Mouse (Mus musculus): ENCODE data around the gene Lcn2.

GRCm38 (mm10) chr2:32343351-32343671 is 44.7 kb downstream of the Lcn2 start:
- TF ChIP-seq POLR2A (IDR thresholded peaks at IDR 0.05; ENCODE audit: control insufficient read depth, extremely low read depth, insufficient read depth, low read length, poor library complexity): no peak
- TF ChIP-seq CTCF (IDR thresholded peaks at IDR 0.05; ENCODE audit: borderline replicate concordance, control insufficient read depth, extremely low read depth, insufficient read depth, low read length, poor library complexity): no peak

Data from thymus, adult 2 months (tissue).